Mouse (Mus musculus) erythroid progenitor cell, adult 5-6 weeks (primary cell): Measurements from ENCODE around the gene Hist1h2bh. TPM values are rescaled to one million over a fixed set of nuclear protein-coding genes. Genes with fewer than 3 reads are reported as not detected.
"Not testable (repeated sequence)": the region's sequence is repeated elsewhere in the genome, so short reads cannot be mapped to it uniquely, and the experiment has no call there.

Experiments used
- ATAC-seq: replicated peaks from 2 replicates; pipeline ENCODE4 v1.8.0; 2016; ENCODE audit warnings: moderate number of reproducible peaks, mild to moderate bottlenecking, moderate TSS enrichment, inconsistent platforms; ENCODE audit not compliant: poor library complexity, low FRiP score, severe bottlenecking
- total RNA-seq, 2 experiments: library from RNA; stranded (forward) in 1 of 2; stranded (reverse) in 1 of 2; fragments of 150-400 nt in 1 of 2; fragments of 186-747, 209-891 nt in 1 of 2; gene quantifications; 2 replicates each; pipeline versions ENCODE4 v1.2.3 to v1.2.4; 2015 to 2017; ENCODE audit warnings: low replicate concordance in 2 of 2

Hist1h2bh gene
- 90.1 and 113 TPM in 2 replicates for total RNA-seq (2015; ENCODE audit: low replicate concordance)
- 325 and 367 TPM in 2 replicates for total RNA-seq (2017; ENCODE audit: low replicate concordance)

DNA sequence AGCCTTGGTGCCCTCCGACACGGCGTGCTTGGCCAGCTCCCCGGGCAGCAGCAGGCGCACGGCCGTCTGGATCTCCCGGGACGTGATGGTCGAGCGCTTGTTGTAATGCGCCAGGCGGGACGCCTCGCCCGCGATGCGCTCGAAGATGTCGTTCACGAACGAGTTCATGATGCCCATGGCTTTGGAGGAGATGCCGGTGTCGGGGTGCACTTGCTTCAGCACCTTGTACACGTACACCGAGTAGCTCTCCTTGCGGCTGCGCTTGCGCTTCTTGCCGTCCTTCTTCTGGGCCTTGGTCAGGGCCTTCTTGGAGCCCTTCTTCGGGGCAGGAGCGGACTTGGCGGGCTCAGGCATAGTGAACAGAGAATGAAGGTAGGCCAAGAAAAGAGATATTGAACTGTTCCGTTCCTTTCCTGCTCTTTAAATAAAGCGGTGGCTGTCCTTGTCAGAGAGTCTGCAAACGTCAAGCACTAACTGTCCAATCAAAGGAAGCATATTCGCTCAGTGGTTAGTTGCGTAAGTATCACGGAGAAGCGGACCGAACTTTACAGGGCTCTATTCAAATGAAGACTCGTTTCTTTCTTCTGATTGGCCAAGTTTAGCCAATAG is at the start of gene Hist1h2bh:
Gene Hist1h2bh, minus strand, starts transcription at position 394 of the 609 bp plus-strand sequence.
- ATAC-seq: peak; percentile 84

DNA sequence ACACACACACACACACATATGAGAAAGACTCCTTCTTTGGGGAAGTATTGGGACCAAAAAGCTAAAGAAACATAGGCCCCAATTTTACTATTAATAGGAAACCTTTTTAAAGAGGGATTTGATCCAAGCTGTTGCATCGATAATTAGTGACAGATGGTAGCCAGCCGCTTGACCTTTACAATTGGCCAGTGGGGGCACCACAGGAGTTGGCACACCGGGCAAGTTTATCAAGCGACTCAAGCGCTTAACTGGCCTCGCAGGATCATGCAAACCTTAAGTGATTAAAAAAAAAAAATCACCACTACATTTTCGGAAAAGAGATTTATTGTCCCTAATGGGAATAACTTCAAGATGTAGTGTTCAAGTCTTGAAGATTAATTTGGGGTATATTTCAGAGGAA is 49.4 kb upstream of the Hist1h2bh start:
- no peak for ATAC-seq

DNA sequence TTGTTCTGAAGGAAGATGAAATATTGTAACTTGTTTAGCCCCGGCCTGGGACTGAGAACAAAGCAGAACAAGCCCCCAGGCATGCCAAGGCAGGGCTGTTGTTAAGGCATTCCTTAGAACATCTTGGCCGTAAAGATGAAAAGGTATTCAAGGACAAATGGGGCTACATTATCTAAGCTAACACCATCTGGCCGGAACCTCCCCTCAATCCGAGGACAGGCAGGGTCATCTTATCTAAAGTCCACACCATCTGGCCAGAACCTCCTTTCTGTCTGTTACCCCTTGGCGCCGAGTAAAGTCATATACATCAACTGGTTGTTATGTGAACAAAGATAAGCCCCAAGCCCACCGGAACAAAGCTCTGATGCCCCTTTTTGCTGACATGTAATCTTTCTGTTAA is 48.7 kb upstream of the Hist1h2bh start:
- ATAC-seq: not testable (repeated sequence)

DNA sequence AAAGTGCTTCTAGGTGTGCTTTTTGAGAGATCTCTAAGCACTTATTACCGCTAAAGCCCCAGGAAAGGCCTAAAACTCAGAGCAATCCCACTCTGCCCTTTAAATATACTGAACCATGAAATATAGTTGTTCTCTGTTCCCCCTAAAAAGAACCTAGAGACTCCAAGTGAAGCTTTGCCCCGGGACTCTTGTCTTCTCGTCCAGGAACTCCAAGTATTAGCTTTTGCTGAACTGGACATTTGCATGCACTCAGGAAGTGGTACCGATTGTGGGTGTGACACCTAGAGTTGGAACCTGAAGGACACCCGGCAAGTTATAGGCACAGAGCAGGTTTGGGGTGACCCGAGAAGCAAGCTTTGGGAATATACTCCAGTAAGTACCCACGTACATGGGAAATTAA is 48.0 kb upstream of the Hist1h2bh start:
- no peak for ATAC-seq

DNA sequence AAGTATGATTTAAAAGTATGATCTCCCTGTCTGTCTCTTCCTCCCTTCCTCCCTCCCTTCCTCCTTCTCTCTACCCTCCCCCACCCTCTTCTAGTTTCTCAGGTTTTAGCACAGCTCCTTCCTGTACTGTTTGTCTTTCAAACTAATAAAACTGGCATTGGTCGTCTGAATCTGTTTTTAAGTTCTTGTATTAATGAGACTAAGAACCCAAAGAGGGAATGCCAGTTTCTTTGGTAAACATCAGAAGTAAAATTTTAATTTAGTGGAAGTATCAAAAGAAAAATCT is 43.7 kb upstream of the Hist1h2bh start:
- ATAC-seq: 0 out of 2 replicates have a peak, but pooled peaks have one; percentile 1

DNA sequence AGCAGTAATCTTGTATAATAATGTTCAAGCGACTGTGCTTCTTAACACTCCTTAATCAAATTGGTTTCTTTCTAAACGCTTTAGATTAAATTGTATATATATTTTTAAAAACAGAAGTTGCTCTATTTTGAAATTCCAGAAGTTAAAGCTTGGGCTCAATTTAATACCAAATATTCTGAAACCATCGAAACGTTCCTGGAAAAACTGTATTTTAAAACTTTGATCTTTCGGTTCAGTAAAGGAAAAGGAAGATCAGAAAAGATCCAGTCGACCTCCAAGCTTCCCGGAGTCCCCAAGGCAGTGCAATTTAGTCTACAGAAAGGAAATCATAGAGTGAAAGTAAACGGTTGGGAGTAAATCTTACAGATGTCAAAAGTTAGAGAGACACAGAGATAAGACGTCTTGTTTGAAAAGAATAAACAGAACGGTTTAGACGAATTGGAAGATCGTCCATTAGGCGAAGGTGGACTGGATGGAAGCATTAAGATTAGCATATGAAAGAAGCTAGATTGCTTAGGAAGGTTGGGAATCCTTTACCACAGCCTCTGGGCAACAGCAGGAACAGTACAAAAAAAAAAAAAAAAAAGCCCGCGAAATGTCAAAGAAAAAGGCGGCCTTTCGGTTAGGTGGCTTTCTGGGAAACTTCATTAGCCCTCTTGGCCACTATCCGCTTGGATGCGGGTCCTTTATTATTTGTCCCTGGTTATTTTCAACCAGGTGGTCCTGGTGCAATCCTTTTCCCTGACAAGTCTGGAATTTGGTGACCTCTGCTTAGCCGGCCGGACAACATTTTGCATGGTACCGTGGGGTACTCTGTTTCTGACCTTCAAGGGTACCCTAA is 43.1 kb upstream of the Hist1h2bh start:
- peak; percentile 26; the same call in 1 of the 2 replicates for ATAC-seq

DNA sequence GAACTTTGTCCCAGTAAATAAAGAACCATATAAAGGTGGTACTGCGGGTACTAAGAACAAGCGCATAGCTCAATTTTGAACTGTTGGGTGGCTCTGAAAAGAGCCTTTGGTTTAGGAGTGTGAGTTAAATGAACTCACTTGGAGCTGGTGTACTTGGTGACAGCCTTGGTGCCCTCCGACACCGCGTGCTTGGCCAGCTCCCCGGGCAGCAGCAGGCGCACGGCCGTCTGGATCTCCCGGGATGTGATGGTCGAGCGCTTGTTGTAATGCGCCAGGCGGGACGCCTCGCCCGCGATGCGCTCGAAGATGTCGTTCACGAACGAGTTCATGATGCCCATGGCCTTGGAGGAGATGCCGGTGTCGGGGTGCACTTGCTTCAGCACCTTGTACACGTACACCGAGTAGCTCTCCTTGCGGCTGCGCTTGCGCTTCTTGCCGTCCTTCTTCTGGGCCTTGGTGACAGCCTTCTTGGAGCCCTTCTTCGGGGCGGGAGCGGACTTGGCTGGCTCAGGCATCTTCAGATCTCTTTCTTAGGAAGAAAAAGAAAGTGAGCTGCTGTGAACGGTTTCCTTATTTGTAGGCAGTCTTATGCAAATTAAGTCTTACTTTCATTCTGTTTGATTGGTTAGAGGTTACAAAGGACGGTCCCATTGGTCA is 42.4 kb upstream of the Hist1h2bh start:
- peak; percentile 68 for ATAC-seq

DNA sequence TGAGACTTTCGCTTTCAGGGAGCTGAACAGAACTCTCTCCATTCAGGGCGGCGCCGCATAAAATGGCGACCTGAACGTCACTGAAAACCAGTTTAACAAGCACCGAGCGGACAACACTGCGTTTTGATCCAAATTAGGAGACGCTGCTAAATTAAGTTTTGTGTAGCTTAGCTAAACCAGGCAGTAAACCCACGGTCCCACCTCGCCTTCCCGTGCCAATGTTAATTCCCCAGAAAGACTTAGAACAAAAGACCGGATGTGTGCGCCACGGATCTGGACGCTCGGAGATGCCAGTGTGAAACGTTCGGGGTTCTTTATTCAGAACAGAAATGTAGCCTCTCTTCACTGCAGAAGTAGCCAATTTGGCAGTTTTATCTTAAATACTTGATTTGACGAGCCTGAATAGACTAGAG is 41.8 kb upstream of the Hist1h2bh start:
- peak; percentile 36 for ATAC-seq

DNA sequence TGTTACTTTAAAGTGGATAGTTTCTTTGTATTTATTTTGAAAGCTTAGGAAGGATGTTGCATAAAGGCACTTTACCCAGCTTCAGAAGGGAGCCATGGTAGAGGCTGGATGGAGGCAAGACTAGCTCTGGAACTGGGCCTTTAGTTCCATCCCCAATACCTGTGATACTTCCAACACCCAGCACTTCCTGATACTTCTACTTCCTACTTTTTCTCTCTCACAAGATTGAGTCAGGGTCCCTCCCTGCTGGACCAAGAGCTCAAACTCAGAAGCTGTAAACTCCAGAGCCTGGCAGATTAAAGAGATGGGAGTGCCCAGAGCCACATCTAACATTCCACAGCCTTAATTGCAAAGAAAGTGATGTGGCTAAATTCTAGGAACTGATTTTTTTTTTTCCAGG is 41.1 kb upstream of the Hist1h2bh start:
- no peak for ATAC-seq

DNA sequence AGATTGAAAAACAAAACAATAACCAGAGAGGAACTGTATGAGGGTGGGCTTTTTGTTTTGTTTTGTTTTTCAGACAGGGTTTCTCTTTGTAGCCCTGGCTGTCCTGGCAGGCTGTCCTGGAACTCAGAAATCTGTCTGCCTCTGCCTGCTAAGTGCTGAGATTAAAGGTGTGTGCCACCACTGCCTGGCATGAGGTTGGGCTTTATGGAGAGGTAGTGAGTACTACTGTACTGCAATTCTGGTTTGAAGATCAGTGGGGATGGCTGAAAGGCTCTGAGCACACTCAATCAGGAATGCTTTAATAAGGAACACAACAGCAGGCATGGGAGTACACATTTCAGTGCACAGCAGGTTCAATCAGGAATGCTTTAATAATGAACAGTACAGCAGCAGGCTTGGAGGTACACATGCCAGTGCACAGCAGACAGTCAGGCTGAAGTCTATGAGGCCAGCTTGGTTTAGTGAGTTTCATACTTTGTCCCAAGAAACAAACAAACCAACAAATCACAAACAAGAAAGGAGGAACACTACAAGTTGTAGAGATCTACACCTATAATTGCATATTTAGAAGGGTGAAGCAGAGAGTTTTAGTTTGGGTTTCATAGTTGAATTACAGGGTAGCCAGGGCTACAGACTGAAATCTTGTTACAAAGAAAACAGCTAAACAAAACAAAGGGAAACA is 40.3 kb upstream of the Hist1h2bh start:
- no peak for ATAC-seq

DNA sequence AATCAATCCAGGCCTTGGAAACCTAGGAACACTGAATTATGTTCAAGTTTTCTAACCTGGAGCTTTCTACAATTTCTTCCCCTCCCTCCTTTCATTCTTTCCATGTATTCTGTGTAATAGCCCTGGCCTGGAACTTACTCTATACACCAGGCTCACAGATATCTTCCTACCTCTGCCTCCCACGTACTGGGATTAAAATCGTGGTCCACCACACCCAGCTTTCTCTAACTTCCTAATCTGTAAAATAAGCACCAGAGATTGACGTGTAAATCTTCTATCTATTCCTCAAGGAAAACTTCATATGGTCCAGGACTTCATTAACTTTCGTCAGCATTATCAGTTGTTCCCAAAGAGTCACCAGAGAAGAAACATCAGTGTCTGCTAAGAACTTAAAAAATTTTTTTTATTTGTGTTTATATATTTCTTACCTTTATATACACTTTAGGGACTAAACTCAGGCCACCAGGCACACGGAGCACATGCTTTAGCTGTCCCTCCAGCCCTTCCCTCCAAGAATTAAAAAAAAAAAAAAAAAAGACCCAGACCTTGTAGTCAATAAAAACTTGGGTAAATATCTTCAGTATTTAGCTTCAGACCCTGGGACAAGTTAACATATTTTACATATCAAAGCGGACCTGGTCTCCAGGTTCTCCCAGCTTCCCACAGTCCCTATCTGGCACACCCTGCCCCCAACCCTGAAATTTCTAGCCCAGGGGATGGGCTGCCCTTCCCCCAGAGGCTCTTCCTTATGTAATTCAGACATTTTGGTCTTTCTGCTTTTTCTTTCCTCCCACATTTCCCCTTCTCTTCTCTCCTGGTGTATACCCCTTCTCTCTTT is 39.2 kb upstream of the Hist1h2bh start:
- peak; percentile 15 for ATAC-seq

DNA sequence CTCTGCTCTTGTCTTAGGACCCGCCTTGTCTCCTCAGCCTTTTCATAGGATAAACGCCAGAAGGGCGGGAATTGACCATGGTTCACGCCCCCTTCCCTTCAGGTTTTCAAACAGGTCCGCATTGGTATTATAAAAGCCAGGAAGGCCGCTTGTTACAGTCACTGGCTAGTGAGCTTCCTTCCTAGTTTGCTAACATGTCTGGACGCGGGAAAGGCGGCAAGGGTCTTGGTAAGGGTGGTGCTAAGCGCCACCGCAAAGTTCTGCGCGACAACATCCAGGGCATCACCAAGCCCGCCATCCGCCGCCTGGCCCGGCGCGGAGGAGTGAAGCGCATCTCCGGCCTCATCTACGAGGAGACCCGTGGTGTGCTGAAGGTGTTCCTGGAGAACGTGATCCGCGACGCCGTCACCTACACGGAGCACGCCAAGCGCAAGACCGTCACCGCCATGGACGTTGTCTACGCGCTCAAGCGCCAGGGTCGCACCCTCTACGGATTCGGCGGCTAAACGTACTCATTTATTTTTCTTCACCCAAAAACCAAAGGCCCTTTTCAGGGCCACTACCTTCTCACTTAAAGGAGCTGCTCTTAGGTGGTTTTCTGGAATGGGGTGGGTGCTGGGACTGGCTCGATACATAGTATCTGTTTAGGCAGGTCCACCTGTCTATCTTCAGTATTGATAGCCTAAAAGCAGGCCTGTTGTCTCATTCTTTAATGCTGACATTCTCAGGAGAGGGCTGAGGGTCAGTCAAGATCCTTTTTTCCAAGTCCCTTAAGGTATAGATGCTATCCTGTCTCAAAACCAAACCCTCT is 38.4 kb upstream of the Hist1h2bh start, which contains the start of gene Hist1h4d:
Gene Hist1h4d, plus strand, starts transcription at position 191 of the 811 bp plus-strand sequence.
- ATAC-seq: peak; percentile 59

DNA sequence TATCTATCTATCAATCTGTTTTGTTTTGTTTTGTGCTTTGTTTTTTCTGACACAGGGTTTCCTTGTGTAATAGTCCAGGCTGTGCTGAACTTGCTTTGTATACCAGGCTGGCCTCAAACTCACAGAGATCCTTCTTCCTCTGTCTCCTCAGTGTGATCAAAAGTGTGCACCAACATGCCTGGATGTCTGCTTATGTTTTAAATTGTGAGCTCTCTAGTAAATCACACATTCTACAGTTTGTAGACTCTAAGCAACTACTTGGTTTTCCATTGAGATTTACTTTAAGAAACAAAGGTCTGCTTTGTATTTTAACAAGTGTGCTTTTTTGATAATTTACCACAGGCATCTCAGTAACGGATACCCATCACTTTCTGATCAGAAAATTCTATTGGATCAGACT is 34.6 kb upstream of the Hist1h2bh start:
- no peak for ATAC-seq

DNA sequence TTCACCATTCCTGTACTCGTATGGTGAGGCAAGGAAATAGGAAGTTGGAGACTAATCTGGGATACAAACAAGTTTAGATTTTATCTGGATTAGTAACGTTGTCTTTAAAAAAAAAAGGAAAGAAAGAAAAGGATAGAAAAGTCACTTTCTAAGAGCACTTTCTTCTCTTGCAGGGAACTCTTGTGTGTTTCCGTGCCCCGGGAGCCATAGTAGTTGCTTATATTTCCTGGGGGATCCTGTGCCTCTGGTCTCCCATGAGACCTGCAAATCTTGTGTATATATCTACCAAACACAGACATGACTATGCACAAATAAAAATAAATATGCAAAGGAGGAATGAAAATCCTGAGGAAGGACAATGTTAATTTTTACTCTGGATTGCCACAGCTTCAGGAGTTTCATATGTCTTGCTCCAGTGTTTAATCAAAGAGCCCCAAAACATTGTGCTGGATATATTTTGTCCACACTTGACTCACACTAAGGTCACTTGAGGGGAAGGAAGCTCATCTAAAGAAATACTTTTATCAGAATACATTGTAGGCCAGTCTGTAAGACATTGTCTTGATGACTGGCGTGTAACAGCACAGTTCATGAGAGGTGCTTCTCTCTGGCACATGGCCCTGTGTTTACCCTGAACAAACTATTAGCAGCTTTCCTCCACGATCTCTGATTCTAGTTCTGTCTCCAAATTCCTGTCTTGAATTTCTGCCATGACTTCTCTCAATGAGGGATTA is 33.9 kb upstream of the Hist1h2bh start:
- ATAC-seq: no peak

DNA sequence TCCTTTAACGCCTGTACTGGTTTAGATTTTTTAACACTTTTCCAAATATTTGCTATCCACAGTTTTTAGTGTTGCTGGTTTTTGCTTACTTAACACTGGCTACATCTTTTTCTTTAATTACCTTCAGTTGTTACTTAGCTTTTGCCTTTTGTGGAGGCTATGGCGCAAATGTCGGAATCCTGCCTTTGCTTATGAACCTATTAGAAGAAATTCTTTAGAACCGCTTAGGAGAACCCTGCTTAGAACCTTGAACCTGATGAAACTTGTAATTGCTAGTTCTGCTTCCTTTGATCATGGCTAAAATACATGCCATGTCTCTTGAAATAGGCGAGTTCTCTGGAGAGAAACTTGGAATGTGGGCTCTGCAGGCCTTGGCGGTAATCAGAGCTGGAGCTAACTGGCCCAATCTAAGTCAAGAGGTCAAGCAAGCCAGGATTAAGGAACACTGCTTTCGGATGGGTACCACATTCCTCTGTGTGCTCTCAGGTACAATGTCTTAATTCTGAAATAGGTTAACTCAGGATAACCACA is 33.2 kb upstream of the Hist1h2bh start:
- peak; percentile 7; the same call in 1 of the 2 replicates for ATAC-seq

DNA sequence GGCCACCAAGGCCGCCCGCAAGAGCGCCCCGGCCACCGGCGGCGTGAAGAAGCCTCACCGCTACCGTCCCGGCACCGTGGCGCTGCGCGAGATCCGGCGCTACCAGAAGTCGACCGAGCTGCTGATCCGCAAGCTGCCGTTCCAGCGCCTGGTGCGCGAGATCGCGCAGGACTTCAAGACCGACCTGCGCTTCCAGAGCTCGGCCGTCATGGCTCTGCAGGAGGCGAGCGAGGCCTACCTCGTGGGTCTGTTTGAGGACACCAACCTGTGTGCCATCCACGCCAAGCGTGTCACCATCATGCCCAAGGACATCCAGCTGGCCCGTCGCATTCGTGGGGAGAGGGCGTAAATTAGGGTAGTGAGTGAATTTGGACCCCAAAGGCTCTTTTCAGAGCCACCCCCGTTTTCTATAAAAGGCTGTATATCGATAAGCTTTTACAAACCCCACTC is 32.7 kb upstream of the Hist1h2bh start:
- ATAC-seq: not testable (repeated sequence)

DNA sequence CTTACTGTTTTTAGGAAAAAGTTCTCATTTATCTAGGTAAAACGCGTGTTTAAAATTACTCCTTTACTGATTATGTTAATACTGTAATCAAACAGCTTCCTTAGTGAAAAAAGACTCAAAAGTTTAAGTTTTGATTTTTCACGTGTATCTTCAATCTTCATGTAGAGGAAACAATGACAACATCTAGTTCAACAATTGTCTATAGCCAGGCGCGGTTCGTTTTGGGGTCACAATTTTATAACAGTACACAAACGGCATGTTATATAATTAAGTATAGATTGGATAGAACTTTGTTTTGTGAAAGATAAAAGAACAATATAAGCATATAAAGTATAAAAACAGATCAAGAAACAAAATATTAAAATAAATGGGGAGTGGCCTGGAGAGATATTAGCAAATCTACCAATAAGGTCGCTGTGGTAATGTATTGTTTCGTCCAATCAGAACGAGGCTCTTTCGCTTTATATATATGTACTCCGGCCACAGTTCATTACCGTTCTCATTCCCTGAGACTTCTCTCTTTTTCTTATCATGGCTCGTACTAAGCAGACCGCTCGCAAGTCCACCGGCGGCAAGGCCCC is 32.2 kb upstream of the Hist1h2bh start, which contains the start of gene Hist1h3d:
Gene Hist1h3d, plus strand, starts transcription at position 493 of the 581 bp plus-strand sequence.
- peak; percentile 55 for ATAC-seq
